Mouse (Mus musculus) stomach, postnatal 0 days (tissue): Measurements from ENCODE around the gene Nudt1.

ENCODE experiments used
- CTCF ChIP-seq: IDR thresholded peaks from 2 replicates; pipeline ENCODE4 v1.5.1; 2016; ENCODE audit warnings: antibody characterized with exemption, low read depth, mild to moderate bottlenecking, moderate library complexity
- EP300 ChIP-seq: optimal IDR thresholded peaks from 2 replicates; pipeline ENCODE3; 2016; ENCODE audit warnings: antibody characterized with exemption

GRCm38 (mm10) chr5:140375249-140375829, 53.9 kb downstream of the Nudt1 start:
- TF ChIP-seq CTCF = no peak
- TF ChIP-seq EP300 = no peak
